Mouse (Mus musculus) adrenal gland, adult 2 months (tissue): ENCODE data around the gene Vps8. TPM values are rescaled to one million over a fixed set of nuclear protein-coding genes. Genes with fewer than 3 reads are reported as not detected.

Experiments
- DNase-seq: peaks from one replicate; pipeline ENCODE4 v3.0.0; 2021
- polyA plus RNA-seq: library from polyadenylated mRNA; depleted of rRNA; stranded (reverse); fragments of >200 nt; gene quantifications from 2 replicates; pipeline ENCODE4 v1.2.3, GENCODE M21; 2012
- total RNA-seq, 2 experiments: library from RNA; stranded (reverse); gene quantifications; 2 replicates each; pipeline ENCODE4 v1.2.3; 2021

Gene Vps8
- total and polyA plus RNA-seq, 3 experiments = 23.1 to 27.1 (median 23.6) TPM

DNA sequence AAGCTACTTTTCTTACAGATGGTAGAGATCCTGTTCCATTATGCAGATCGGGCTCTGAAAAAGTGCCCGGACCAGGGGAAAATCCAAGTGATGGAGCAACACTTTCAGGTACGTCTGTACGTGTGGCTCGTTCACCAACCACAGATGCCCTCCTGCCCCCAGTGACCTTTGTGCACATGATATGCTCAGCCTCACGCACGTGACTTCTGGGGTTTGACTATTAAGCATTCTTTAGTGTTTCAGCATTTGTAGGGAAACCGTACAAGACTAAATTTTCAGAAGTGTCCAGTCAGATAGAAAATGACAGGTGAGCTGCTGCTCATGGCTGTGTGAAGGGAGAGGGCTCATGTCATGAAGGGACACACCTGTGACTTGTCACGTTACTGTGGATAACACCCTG, 55.5 kb downstream of the Vps8 start:
- DNase-seq = no peak

DNA sequence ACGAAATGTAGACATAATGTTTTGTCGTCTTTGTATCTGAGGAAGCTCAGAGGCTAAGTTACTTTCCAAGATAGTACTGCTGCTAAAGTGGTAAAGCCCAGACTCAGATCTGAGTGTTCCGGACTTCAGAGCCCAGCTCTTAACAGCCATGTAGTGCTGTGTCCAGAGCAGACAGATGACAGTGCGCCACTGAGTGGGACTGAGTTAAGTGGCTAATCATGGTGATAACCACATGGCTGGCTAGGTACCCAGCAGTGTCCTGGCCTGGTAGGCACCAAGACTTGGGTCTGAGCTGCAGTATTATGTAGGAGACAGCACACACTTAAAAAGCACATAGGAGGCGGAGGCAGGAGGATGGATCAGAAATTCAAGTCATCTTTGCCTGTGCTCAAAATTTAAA, 60.9 kb downstream of the Vps8 start:
- DNase-seq = no peak

DNA sequence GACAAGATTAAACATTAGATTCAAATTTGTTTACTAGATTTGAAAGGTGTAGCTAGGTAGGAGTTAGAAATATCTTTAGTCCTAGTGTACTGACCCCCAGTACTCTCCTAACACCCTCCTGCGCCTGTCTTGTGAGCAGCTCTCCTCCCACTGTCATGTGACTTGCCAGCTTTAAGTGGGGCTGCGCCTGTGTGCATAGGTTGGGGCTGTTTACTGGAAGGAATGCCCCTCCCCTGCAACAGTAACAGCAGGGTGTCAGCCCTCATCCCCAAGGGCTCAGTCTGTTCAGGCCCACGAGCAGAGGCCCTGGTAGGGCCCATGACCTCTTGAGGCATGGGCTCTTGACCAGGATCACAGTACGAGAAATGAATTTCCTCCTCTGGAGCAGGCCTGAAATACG, 62.8 kb downstream of the Vps8 start:
- no peak for DNase-seq

DNA sequence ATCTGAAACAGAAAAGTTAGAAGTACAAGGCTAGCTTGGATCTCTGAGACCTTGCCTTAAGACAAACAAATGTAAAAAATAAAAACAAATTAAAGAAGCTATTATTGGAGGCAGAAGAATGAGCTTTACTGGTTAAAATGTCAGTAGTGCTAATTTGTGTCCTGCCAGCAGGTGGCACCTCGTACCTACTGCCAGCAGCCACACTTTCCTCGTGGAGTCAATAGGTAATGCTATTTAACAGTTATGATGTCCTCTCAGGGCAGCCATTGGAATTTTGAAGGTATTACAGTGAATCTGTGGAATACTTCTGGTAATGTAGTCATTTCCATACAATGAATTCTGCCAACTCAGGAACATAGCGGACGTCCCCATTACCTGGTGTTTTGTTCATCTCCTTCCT, 65.5 kb downstream of the Vps8 start:
- DNase-seq = peak; percentile 49

DNA sequence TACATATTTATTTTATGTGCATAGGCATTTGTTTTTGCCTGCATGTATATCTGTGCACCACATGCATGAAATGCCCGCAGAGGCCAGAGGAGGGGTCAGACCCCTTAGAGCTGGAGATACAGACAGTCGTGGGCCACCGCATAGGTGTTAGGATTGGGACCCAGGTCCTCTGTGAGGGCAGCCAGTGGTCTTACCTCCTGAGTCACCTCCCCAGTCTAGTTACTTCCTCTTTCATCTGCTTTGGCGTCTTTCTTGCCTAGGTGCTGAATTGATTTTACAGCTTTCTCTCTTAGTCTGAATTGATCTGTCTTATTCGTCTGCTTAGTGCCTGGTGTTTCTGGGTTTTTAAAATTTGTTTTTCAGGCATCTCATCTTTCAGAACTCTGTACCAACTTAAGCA, 69.4 kb downstream of the Vps8 start:
- DNase-seq = no peak

DNA sequence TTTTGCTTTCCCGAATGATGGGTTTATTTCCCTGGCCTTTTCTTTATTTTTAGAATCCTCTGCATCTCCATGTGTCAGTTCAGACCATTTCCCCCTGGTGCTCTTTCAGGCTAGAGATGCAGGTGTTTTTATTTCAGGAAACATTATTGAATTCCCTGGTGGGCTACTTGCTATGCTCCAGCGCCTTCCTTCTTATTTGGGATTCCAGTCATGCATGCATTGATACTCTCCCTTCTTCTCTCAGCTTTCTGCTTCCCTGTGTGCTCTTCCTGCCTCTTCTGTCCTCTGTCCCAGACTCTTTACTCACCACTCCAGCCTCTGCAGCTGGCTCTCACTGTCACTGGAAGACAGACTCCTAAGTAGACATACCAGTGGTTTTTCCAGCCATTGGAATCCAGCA, 70.0 kb downstream of the Vps8 start:
- DNase-seq = no peak

DNA sequence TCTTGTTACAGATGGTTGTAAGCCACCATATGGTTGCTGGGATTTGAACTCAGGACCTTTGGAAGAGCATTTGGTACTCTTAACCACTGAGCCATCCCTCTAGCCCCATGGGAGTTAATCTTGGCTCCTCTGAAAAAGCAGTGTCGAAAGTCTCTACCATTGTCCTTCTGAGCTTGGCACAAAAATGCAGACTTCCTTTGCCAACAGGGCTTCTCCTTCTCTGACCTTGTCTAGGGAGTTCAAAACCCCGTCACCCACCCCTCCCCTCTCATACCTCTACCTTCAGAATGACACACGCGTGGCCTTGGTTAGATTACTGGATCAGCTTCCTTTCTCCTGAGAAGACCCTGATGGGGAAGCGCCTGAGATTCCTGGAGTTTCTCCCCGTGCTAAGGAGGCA, 71.8 kb downstream of the Vps8 start:
- DNase-seq = peak; percentile 54

DNA sequence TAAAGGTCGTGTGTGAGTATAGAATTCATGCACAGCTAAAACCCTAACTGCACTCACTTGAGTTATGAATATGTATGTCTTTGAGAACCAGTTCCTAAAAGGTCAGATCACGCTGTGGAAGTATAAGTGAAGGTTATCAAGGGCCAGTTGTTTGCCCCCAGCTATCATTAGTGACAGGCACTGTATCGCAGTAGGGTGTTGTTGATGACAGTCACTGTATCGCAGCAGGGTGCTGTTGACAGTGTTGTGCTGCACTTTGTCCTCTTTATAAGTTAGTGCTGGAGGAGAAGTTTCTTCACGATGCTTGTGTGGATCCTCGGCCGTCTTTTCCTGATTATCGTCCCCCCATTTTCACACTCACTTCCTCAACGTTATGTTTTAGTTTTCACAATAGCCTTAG, 73.9 kb downstream of the Vps8 start:
- DNase-seq = no peak

DNA sequence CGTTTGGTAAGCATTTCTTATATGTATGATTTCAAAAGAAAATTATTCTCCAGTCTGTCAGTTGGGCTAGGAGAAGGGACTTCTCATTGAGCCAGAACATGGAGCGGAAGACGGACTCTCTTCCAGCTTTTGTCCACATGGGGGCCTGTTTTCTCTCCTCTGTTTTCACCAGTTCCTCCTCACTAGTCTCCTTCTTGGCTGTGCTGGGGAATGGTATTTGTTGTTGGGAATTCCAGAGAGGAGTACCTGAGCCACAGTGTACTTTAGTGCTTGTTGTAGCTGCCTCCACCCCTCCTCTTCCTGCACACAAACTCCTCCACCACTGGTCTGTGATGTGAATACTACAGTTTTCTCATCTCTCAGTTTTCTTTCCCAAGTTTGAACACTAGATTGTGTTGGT, 74.7 kb downstream of the Vps8 start:
- DNase-seq = no peak

DNA sequence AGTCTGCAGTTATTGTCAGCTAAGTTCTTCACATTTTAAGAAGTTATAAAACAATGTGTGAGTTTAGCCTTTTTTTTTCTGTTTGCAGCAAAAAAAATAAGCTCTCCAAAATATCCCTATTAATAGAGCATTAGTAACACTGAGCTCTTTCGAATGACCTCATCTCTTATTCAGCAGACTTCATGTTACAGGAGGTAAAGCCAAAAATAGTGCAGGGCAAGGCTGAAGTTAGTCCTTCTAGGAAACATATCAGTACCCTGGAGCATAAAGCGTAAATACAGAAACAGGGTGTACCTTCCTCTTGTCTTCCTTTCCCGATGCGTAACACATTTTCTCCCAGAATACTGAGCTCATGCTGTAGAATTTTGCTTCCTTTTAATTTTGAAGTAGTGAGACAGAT, 76.1 kb downstream of the Vps8 start:
- DNase-seq = no peak

DNA sequence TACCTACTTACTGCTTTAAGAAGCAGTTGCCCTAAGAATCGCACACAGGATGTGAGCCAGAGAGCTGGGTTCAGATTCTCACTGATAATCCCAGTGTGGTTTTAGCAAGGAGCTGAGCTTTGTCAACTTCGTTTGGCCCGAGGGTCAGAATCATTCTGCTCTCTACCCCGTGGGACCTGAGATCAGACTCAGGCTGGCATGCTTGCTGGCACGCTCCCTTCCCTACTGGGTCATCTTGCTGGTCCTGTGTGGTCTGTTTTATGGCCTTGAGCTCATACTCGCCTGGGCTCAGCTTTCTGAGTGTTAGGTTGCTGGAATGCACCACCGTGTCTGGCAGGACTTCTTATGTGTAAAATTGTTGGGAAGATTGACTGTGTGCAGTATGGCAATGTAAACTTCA, 76.7 kb downstream of the Vps8 start:
- DNase-seq = no peak

DNA sequence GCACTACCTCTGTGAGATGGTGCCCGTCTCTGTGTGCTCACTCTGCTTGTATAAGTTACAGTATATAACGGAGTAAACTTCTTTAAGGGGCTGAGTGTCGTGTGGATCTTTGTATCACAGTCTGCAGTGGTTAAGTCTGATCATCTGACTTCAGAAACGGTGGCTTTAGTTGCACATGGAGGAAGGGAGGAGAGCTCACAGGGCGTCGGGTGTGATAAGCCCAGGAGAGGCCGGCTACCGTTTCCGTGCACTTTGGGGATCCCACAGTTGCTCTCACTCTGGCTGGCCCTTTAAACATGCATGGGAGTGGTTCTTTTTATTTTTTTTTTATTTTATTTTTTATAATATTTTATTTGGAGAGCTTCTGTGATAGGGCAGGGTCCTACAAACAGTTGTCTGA, 95.9 kb downstream of the Vps8 start:
- DNase-seq = no peak

DNA sequence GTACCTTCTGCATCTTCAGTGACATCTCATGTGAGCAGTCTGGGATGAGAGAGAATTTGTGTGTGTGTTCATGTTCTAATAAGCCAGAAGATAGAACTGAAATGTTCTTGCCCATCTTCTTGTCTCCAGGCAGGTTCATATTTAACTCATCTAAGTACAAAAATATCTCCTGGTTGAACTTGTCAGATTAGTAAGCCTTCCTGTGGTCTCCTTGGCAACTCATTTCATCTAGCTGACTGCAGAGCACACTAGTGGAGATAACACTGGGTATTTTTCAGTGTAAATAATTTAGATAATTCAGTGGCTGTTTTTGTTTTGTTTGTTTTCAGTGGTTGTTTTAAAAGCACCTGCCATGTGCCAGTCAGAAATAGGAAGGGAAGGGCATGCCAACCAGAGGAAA, 96.9 kb downstream of the Vps8 start:
- DNase-seq = no peak

DNA sequence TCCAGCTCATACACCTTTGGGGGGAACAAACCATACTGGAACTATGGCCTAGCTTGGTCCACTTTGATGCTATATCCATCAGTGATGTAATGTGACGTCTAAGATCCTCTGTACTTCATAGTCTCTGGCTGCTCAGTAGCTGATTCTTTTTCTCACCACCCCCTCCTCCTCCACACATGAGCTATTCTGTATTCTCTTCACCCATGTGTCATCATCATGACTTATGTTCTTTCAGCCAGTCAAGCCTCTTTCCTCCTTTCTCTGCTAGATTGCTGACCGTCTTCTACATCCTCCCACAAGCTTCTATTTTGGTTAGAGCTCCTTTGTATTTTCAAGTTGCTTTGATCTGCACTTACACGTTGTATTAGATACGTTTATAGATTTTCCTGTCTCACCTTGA, 100.8 kb downstream of the Vps8 start:
- DNase-seq = no peak

DNA sequence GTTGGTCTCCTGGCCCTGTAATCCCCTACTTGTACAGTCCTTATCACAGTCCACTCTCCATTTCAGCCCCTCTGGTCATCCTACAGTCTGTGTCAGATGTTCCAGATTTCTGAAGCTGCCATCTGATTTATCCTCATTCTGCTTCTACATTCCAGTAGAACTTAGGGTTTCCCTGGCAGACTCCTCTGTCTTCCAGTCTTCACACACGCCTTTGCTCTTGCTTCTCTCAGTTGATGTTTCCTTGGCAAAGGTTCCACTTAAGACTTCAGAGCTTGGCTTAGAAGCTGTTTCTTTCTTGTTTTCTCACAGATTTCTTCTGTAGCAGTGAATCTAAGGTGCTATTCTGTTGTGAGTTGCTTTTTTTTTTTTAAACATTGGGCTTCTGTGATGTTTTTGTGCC, 102.5 kb downstream of the Vps8 start:
- no peak for DNase-seq

DNA sequence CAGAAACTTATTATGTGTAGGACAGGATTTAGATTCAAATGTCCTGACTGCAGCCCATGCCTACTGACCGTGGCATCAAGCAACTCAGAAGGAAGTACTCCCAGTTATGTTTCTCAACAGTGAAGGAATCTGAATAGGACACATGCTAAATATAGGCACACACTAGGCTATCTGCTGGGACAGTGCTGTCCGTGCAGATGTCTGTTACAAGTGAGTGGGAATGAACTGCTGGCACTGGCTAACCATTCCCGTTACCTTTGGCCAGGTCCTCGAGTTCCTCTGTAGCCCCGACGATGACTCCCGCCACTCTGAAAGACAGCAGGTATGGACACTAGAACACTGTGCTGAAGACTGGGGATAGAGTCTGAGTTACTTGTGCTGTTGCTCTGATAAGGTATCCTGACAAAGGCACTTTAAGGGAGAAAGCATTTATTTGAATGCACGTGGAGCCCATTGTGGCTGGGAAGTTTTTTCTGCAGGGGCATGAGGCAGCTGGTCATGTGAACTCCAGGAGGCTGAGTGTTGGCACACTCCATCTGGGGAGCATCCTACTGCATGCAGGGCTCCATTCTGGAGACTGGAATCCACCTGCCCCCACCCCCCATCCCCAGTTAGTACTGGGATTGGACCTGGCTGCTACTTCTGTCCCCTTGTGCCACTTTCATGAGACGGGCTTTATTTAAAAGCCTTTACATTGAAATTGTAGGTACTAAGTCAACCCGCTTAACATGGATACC, 104.5 kb downstream of the Vps8 start:
- no peak for DNase-seq

DNA sequence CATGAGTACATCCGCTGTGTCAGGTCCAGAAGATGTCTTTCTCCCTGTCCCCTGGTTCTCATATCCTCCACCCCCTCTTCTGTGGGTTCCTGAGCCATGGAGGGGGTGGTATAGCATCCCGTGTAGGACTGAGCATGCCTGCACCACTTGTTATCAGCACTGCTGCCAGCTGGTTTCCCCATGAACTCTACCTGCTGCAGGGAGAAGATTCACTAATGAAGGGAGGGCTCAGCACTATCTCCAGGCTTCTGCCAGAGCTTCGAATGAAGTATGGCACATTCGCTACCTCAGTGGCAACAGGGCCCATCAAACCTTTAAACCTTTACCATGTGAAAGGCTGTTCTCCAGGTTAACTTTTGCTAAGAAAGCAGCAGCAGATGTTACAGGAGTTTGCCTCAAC, 110.6 kb downstream of the Vps8 start:
- no peak for DNase-seq

DNA sequence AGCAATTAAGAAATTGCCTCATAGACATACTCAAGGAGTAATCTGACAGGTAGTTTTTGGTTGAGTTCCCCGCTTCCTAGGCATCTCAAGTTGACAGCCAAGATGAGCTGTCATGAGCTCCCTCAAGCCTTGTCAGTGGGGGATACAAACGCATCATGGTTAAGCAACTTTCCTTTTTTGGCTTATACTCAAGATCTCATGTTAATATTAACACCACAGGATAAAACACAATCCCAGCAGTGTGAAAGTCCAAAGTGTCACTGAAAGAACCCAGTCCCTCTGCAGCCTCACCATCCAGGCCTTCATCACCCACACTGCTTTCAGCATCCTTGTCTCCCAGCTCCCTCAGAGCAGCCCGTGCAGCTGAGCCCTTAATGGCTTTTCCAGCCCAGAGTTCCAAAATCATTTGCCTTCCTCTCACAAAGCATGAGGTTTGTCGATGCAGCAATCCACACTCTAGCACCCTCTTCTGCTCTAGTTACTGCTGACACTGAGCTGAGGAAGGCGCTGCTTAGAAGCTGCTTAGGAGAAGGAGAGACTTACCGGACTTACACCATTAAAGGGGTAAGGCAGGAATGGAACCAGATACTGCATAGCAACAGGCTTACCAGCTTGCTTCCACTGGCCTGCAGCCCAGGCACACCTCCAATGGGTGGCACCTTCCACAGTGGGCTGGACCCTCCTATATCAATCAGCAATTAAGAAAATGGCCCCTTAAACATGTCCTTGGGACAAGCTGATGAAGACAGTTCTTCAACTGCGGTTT, 113.5 kb downstream of the Vps8 start:
- DNase-seq = no peak

DNA sequence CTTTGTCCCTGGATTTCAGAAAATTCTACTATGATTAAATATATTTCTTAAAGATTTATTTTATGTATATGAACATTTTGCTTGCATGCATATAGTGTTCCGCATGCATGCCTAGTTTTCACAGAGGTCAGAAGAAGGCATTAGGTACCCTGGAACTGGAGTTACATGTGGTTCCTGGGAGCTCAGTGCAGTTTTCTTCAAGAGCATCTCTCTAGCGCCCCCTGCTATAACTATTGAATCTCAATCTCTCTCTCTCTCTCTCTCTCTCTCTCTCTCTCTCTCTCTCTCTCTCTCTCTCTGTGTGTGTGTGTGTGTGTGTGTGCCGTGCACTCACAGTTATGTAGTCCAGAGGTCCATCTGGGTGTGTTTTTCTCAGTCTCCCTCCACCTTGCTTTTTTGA, 114.4 kb downstream of the Vps8 start:
- no peak for DNase-seq

DNA sequence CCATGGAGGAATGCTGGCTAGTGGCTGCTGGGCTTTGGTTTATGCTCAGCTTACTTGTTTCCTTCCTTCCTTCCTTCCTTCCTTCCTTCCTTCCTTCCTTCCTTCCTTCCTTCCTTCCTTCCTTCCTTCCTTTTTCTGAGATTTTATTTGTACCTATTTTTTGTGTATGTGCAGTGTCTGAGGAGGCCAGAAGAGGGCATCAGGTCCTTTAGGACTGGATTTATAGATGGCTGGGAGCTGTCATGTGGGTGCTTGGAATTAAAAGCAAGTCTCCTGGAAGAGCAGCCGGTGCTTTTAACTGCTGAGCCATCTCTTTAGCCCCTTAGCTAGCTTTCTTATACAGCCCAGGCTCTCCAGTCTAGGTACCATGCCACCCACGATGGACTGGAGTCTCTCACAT, 116.0 kb downstream of the Vps8 start:
- no peak for DNase-seq

DNA sequence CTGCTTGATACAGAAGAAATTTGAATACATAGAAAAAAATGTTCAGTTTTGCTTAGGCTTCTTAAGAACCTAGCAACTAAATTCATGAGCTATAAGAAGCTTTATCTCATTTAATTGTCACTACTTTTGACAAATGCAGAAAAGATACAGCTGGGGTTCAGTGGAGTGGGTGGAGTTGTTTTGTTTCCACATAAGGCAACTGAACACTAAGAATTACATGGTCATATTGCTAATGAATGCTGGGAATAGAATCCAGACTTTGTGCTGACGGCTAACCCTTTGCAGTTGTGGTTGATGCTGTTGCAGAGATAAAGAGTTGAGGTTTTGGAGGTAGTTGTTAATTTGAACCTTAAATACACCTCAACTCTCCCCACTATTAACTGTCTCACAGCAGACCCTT, 119.6 kb downstream of the Vps8 start:
- DNase-seq = no peak

DNA sequence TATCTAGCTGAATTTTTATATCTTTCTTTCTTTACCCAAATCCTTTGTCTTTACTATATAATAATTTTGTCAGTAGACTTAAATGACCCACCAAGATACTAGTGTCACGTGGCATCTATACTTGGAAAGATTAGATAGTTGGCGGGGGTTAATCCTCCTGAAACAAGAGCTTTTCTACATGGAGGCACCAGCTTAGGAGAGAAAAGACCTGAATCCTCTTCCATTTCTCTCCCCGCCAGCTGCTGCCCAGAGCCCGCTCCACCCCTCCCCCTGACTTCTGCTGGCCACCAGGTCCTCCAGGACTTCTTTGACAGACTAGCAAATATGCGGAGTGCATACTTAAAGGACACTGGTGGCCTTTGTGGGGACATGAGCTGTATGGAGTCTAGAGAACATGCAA, 124.5 kb downstream of the Vps8 start:
- DNase-seq = no peak

DNA sequence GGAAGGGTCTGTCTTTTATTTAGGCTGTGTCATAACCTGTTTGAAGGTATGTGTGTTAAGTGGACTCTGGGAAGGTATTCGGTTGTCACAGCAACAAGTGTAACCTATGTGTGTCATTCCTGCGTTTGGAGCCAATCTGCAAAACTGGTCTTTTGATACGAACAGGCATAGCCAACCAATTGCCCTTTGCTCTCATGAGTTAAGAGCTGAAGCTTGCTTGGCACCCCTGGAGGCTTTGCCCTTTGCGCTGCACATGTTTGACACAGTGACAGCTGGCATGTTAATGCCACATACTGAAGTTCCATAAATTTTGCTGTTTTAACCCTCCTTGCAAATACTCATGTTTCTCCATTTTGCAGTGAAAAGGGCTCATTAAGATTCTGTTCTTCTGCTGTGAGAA, 126.8 kb downstream of the Vps8 start:
- DNase-seq = no peak

DNA sequence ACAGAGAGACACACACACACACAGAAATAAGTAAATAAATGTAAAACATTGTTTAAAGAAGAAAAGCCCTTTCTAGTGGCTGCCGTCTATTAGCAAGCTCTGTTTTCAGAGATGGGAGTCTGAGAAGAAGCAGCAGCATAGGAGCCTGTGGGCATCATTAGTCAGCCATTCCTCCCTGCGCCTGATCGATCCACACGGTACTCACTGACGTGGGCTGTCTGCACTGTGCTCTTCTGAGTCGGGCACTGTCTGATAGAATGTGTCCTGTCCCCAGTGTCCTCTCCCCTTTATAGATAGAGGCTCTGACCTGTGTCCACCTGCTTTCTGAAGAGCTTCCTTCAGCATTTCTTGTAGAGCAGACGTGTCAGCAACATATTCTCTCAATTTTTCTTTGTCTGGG, 127.5 kb downstream of the Vps8 start:
- DNase-seq = no peak
